Mouse (Mus musculus) monocyte, adult 2 months (primary cell): Measurements from ENCODE around the gene Cwc15.

Experiments
- DNase-seq, 2 experiments: peaks; one replicate each; pipeline ENCODE4 v3.0.0; 2022; ENCODE audit warnings: low spot score in 2 of 2, low read depth in 1 of 2

Gene Cwc15

GRCm38 (mm10) chr9:14547584-14548365 lies 47.4 kb downstream of the Cwc15 start:
- DNase-seq = no peak

GRCm38 (mm10) chr9:14548366-14548761 lies 47.9 kb downstream of the Cwc15 start:
- no peak for DNase-seq

- no peak for DNase-seq
These were observed 57.9 kb downstream of the Cwc15 start for GRCm38 (mm10) chr9:14558332-14558731.

- no peak for DNase-seq
These were observed 59.0 kb downstream of the Cwc15 start for GRCm38 (mm10) chr9:14559430-14559829.

- DNase-seq = no peak
These were observed 59.6 kb downstream of the Cwc15 start for GRCm38 (mm10) chr9:14559996-14560395.
